Mouse (Mus musculus) E14TG2a.4 (cell line): ENCODE measurements at regions not wholly inside any gene's neighbourhood (a gene's known extent, or its start where the extent isn't known, plus 50 kb on each side); places are given as distances from the start of the nearest gene placed in this dataset.

Experiments
- CTCF ChIP-seq: conservative IDR thresholded peaks from 2 replicates; pipeline ENCODE4 v1.5.1; 2014; ENCODE audit warnings: low read length
- NANOG ChIP-seq: IDR thresholded peaks from 2 replicates; pipeline ENCODE4 v1.6.1; 2014; ENCODE audit warnings: borderline replicate concordance, low read length, mixed read lengths
- POU5F1 ChIP-seq: IDR thresholded peaks from 2 replicates; pipeline ENCODE4 v1.6.1; 2014; ENCODE audit warnings: low read length, borderline replicate concordance

GRCm38 (mm10) chr7:72615232-72615631, 308.8 kb upstream of the Mctp2 start:
- no peak for TF ChIP-seq POU5F1
- no peak for TF ChIP-seq CTCF
- no peak for TF ChIP-seq NANOG
